Mouse (Mus musculus): ENCODE data around the gene Ptpre. TPM values are rescaled to one million over a fixed set of nuclear protein-coding genes. Genes with fewer than 3 reads are reported as not detected.

The Ptpre gene
- 8.8 and 9.9 TPM in 2 replicates for polyA plus RNA-seq (2012; rRNA removed; ENCODE audit: low replicate concordance)

DNA sequence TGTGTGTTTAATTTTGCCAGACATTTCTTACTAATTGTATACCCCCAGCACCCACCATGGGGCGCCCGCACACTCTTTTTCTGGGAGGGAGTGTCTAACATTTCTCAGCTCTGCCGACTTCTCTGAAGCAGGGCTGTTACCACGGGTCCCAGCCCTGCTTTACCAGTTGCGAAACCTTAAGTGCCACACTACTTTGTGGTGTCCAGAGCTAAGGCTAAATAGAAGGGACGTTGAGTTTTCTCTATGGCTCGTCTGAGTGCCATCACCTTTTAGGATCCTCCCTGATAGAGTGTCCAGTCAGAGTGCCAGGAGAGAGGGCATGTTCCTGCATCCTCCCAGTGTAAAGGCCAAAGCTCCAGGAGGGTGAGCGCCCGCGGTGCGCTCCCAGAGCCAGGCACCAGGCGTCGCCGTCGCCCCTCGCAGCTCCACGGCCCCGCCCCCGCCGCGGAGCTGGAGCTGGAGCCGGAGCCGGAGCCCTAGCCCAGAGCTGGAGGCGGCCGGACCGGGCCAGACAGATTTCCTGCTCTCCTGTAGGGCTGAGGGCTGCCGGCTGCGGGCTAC lies at the start of gene Ptpre:
Ptpre (plus strand) TSS at position 141 of the 561 bp plus-strand sequence.

GRCm38 (mm10) chr7:135528515-135528914 lies 8.8 kb upstream of the Ptpre start, which contains the start of gene Clrn3:
TSS of gene Clrn3 (minus strand) at chr7:135528654.

GRCm38 (mm10) chr7:135715642-135716444 lies 178.6 kb downstream of the Ptpre start, which contains the start of gene Mki67:
TSS of gene Mki67 (minus strand) at chr7:135716361.

Other genes starting within 250 kb of the Ptpre start
- gene Foxi2, start 127.2 kb upstream of the Ptpre start, polyA plus RNA-seq (2012; rRNA removed; ENCODE audit: low replicate concordance), result not detected in 2 replicates
- gene Clrn3, start 8.8 kb upstream of the Ptpre start, polyA plus RNA-seq (2012; rRNA removed; ENCODE audit: low replicate concordance), result not detected in 2 replicates
- gene Mki67, start 178.9 kb downstream of the Ptpre start, polyA plus RNA-seq (2012; rRNA removed; ENCODE audit: low replicate concordance), result 0.62 and 0.68 TPM in 2 replicates